Comparison of ENCODE assay signal across 30 mouse cellular contexts in genomic region chr6:71422162-71422561, GRCm38 (mm10). TPM values are rescaled to one million over a fixed set of nuclear protein-coding genes. Genes with fewer than 3 reads are reported as not detected.
DNase-seq lines count a peak whose midpoint lies in the region; ATAC-seq and TF ChIP-seq lines count a peak whose summit lies in the region.
"Had no signal": no experiment of that assay in that cellular context is flagged by ENCODE, and none has a peak within 500 bp of the region (broad histone marks: within the 10 kb centered on the region; RNA-seq: fewer than 3 reads in every experiment).

No protein-coding gene starts in this region.

- H3K36me3 ChIP-seq in lung, postnatal 0 days (ENCODE audit: insufficient read depth, low read length) = no peaks in the 10 kb centered on the region
- H3K36me3 ChIP-seq in kidney, postnatal 0 days (ENCODE audit: insufficient read depth, low read length) = peaks cover 5% of the 10 kb centered on the region; the same call in 1 of the 2 replicates
- peaks cover 4% of the 10 kb centered on the region; the same call in 1 of the 2 replicates for H3K36me3 ChIP-seq in neural tube, embryonic 15.5 days

- ATAC-seq in cerebellum, adult (ENCODE audit: insufficient number of reproducible peaks, low FRiP score, low TSS enrichment) = peak; percentile 36; the same call in 1 of the 2 replicates
- peak; percentile 37; the same call in 1 of the 2 replicates for ATAC-seq in lung, postnatal 0 days
- 0 out of 2 replicates have a peak, but pooled peaks have one; percentile 13 for ATAC-seq in kidney, postnatal 0 days (replicated peaks; ENCODE audit: low FRiP score, low read depth)
- ATAC-seq in neural tube, embryonic 15.5 days (ENCODE audit: low FRiP score) = no peak
- ATAC-seq: activated CD4-positive, CD25-positive, alpha-beta regulatory T cell, adult 4 months; forebrain, embryonic 16.5 days had no signal

- no peak overlapping the region for H3K27ac ChIP-seq in lung, postnatal 0 days (ENCODE audit: low read length)
- H3K27ac ChIP-seq in kidney, postnatal 0 days = no peak overlapping the region
- no peak overlapping the region for H3K27ac ChIP-seq in neural tube, embryonic 15.5 days (replicated peaks)
- H3K27ac ChIP-seq: embryonic facial prominence, embryonic 10.5 days; forebrain, embryonic 10.5 days; heart, embryonic 13.5 days; liver, embryonic 13.5 days; macrophage; midbrain, embryonic 12.5 days had no signal

- H3K9me3 ChIP-seq in lung, postnatal 0 days (ENCODE audit: low read length) = no peaks in the 10 kb centered on the region
- H3K9me3 ChIP-seq in kidney, postnatal 0 days (replicated peaks; ENCODE audit: low read length) = no peaks in the 10 kb centered on the region
- H3K9me3 ChIP-seq in neural tube, embryonic 15.5 days (replicated peaks) = no peaks in the 10 kb centered on the region
- H3K9me3 ChIP-seq: embryonic facial prominence, embryonic 10.5 days; forebrain, embryonic 10.5 days; heart, embryonic 13.5 days; liver, embryonic 13.5 days; midbrain, embryonic 12.5 days had no signal

- H3K4me1 ChIP-seq in lung, postnatal 0 days (ENCODE audit: insufficient read depth, low read depth, low read length) = no peaks in the 10 kb centered on the region
- H3K4me1 ChIP-seq in kidney, postnatal 0 days (replicated peaks; ENCODE audit: insufficient read depth, low read length) = no peaks in the 10 kb centered on the region
- no peaks in the 10 kb centered on the region for H3K4me1 ChIP-seq in neural tube, embryonic 15.5 days
- H3K4me1 ChIP-seq: embryonic facial prominence, embryonic 10.5 days; forebrain, embryonic 10.5 days; heart, embryonic 13.5 days; liver, embryonic 13.5 days; midbrain, embryonic 12.5 days had no signal

- H3K27me3 ChIP-seq in lung, postnatal 0 days (replicated peaks; ENCODE audit: insufficient read depth, low read length) = no peaks in the 10 kb centered on the region
- no peaks in the 10 kb centered on the region for H3K27me3 ChIP-seq in kidney, postnatal 0 days (ENCODE audit: insufficient read depth, low read length)
- H3K27me3 ChIP-seq in neural tube, embryonic 15.5 days (replicated peaks) = no peaks in the 10 kb centered on the region
- H3K27me3 ChIP-seq: heart, embryonic 13.5 days; liver, embryonic 13.5 days; midbrain, embryonic 12.5 days had no signal

- no peak overlapping the region for H3K9ac ChIP-seq in lung, postnatal 0 days (replicated peaks; ENCODE audit: low read depth)
- H3K9ac ChIP-seq in kidney, postnatal 0 days (ENCODE audit: low read depth, low read length) = no peak overlapping the region
- H3K9ac ChIP-seq in neural tube, embryonic 15.5 days (replicated peaks) = no peak overlapping the region
- H3K9ac ChIP-seq: heart, embryonic 13.5 days; liver, embryonic 13.5 days; lung, embryonic 14.5 days; midbrain, embryonic 12.5 days had no signal

- DNase-seq in cerebellum, postnatal 36 days = no peak
- peak; percentile 27 for DNase-seq in lung, postnatal 0 days (ENCODE audit: low spot score)
- DNase-seq in lung, postnatal 4 days = no peak
- no peak for DNase-seq in kidney, postnatal 0 days (ENCODE audit: low spot score)
- DNase-seq in yolk sac, embryonic 10.5 days (ENCODE audit: low spot score) = peak; percentile 13
- DNase-seq in layer of hippocampus, adult 8-10 months (ENCODE audit: low spot score in 2 of 2) = no peak
- DNase-seq: adrenal gland, postnatal 10 days; cerebellum, adult 8-10 months; gastrocnemius, postnatal 10 days; heart, adult 18-20 months; heart, postnatal 14 days; liver, embryonic 13.5 days; lung, embryonic 14.5 days; right cerebral cortex, postnatal 14 days; spleen, adult 18-20 months; thymus, postnatal 14 days had no signal

- 61% methylated on average over 3 of the region's 3 CpGs for WGBS in lung, postnatal 0 days
- WGBS in kidney, postnatal 0 days = 58% methylated on average over 3 of the region's 3 CpGs
- 71% methylated on average over 3 of the region's 3 CpGs for WGBS in neural tube, embryonic 15.5 days

- H3K4me2 ChIP-seq in lung, postnatal 0 days (replicated peaks; ENCODE audit: low read depth, low read length) = no peak overlapping the region
- H3K4me2 ChIP-seq in kidney, postnatal 0 days (ENCODE audit: low read length) = no peak overlapping the region
- H3K4me2 ChIP-seq in neural tube, embryonic 15.5 days = no peak overlapping the region
- H3K4me2 ChIP-seq: heart, embryonic 13.5 days; liver, embryonic 13.5 days; lung, embryonic 14.5 days; midbrain, embryonic 12.5 days had no signal

- no peak for TF ChIP-seq CTCF in lung, postnatal 0 days (IDR thresholded peaks at IDR 0.05)
- TF ChIP-seq CTCF in kidney, postnatal 0 days (IDR thresholded peaks at IDR 0.05; ENCODE audit: low read depth) = no peak

- H3K4me3 ChIP-seq in lung, postnatal 0 days (ENCODE audit: low read depth, low read length) = no peak overlapping the region
- no peak overlapping the region for H3K4me3 ChIP-seq in kidney, postnatal 0 days (replicated peaks; ENCODE audit: low read depth, low read length)
- no peak overlapping the region for H3K4me3 ChIP-seq in neural tube, embryonic 15.5 days (replicated peaks)
- H3K4me3 ChIP-seq: embryonic facial prominence, embryonic 10.5 days; forebrain, embryonic 10.5 days; heart, embryonic 13.5 days; liver, embryonic 13.5 days; midbrain, embryonic 12.5 days had no signal

- TF ChIP-seq EP300 in lung, postnatal 0 days (IDR thresholded peaks at IDR 0.05) = no peak

RNA-seq across cellular contexts. Expression of gene Rmnd5a, which starts 18.3 kb away (rescaled TPM):
- 12.5 and 13.0 TPM in 2 replicates for polyA plus RNA-seq in lung, postnatal 0 days (2015; fragmentation: Nextera tagmentation; extraction: Ambion mirVana)
- 14.7 and 15.4 TPM in 2 replicates for polyA plus RNA-seq in kidney, postnatal 0 days (2015; fragmentation: Nextera tagmentation; extraction: Ambion mirVana)
- polyA plus RNA-seq in neural tube, embryonic 15.5 days (2015; fragmentation: Nextera tagmentation; extraction: Ambion mirVana) = 8.7 and 10.8 TPM in 2 replicates
- 100 to 1,000 TPM in 2 of 4 experiments, 10 to 100 TPM in 2; 73.7 to 105 (median 89.5) TPM for total RNA-seq in layer of hippocampus, adult 8-10 months (2022)

RNA-seq across cellular contexts. Expression of gene Cd8a, which starts 48.9 kb away (rescaled TPM):
- 0.10 TPM in 1 of 2 replicates, not detected in the other for polyA plus RNA-seq in lung, postnatal 0 days (2015; fragmentation: Nextera tagmentation; extraction: Ambion mirVana)
- polyA plus RNA-seq in kidney, postnatal 0 days (2015; fragmentation: Nextera tagmentation; extraction: Ambion mirVana) = 1.4 and 1.6 TPM in 2 replicates
- 0.79 TPM in 1 of 2 replicates, not detected in the other for polyA plus RNA-seq in neural tube, embryonic 15.5 days (2015; fragmentation: Nextera tagmentation; extraction: Ambion mirVana)
- total RNA-seq in layer of hippocampus, adult 8-10 months (2022) = not detected
- total RNA-seq: common myeloid progenitor, adult 5-6 weeks; layer of hippocampus, adult 18-20 months; layer of hippocampus, postnatal 25 days had no signal
- polyA plus RNA-seq: embryonic facial prominence, embryonic 10.5 days; forebrain, embryonic 10.5 days; forebrain, embryonic 16.5 days; heart, embryonic 13.5 days; hindbrain, embryonic 11.5 days; limb, embryonic 11.5 days; liver, embryonic 13.5 days; lung, embryonic 14.5 days; midbrain, embryonic 12.5 days had no signal

Comparison
In these comparisons a context has a peak if more than half of its experiments do, and no peak if none do; other contexts are left out.
1. DNase-seq: peak in lung, postnatal 0 days (single experiment) and yolk sac, embryonic 10.5 days (single experiment); none in cerebellum, postnatal 36 days (0 of 2), lung, postnatal 4 days (0 of 2), kidney, postnatal 0 days (single experiment) and layer of hippocampus, adult 8-10 months (0 of 2).